Comparison of ENCODE assay signal across 8 mouse cellular contexts in genomic region chr11:35769188-35769745, GRCm38 (mm10). TPM values are rescaled to one million over a fixed set of nuclear protein-coding genes. Genes with fewer than 3 reads are reported as not detected.
DNase-seq lines count a peak whose midpoint lies in the region; ATAC-seq lines count a peak whose summit lies in the region.

Pank3 (plus strand) TSS chr11:35769484.

- no peaks in the 10 kb centered on the region for H3K9me3 ChIP-seq in heart, embryonic 13.5 days
- no peaks in the 10 kb centered on the region for H3K9me3 ChIP-seq in liver, embryonic 12.5 days (replicated peaks)
- H3K9me3 ChIP-seq in stomach, embryonic 15.5 days, result no peaks in the 10 kb centered on the region

- H3K9ac ChIP-seq in heart, embryonic 13.5 days, result peak within 1 kb of the TSS; percentile 97
- peak within 1 kb of the TSS; percentile 84 for H3K9ac ChIP-seq in liver, embryonic 12.5 days
- H3K9ac ChIP-seq in stomach, embryonic 15.5 days, result peak within 1 kb of the TSS; percentile 94

- 0 out of 2 replicates have a peak, but pooled peaks cover 4% of the 10 kb centered on the region for H3K4me1 ChIP-seq in brown adipose tissue, adult 24 weeks (ENCODE audit: control insufficient read depth, insufficient read depth, insufficient read length, low read length)
- peaks cover 19% of the 10 kb centered on the region for H3K4me1 ChIP-seq in heart, embryonic 13.5 days
- peaks cover 33% of the 10 kb centered on the region for H3K4me1 ChIP-seq in liver, embryonic 12.5 days
- H3K4me1 ChIP-seq in stomach, embryonic 15.5 days, result peaks cover 7% of the 10 kb centered on the region; the same call in 1 of the 2 replicates

- peak within 1 kb of the TSS; percentile 80 for H3K27ac ChIP-seq in brown adipose tissue, adult 24 weeks (replicated peaks; ENCODE audit: low read depth, low read length)
- H3K27ac ChIP-seq in heart, embryonic 13.5 days (replicated peaks), result peak within 1 kb of the TSS; percentile 95
- H3K27ac ChIP-seq in liver, embryonic 12.5 days, result peak within 1 kb of the TSS; percentile 91
- peak within 1 kb of the TSS; percentile 94 for H3K27ac ChIP-seq in stomach, embryonic 15.5 days

- peaks cover 4% of the 10 kb centered on the region; the same call in 1 of the 2 replicates for H3K27me3 ChIP-seq in heart, embryonic 13.5 days (replicated peaks)
- 0 out of 2 replicates have a peak, but pooled peaks cover 4% of the 10 kb centered on the region for H3K27me3 ChIP-seq in liver, embryonic 12.5 days (replicated peaks)
- no peaks in the 10 kb centered on the region for H3K27me3 ChIP-seq in stomach, embryonic 15.5 days (replicated peaks)

- peak within 1 kb of the TSS; percentile 83 for H3K4me3 ChIP-seq in brown adipose tissue, adult 24 weeks (ENCODE audit: insufficient read depth, low read depth, low read length)
- H3K4me3 ChIP-seq in heart, embryonic 13.5 days, result peak within 1 kb of the TSS; percentile 97
- peak within 1 kb of the TSS; percentile 82 for H3K4me3 ChIP-seq in liver, embryonic 12.5 days
- peak within 1 kb of the TSS; percentile 87 for H3K4me3 ChIP-seq in stomach, embryonic 15.5 days (replicated peaks)

- WGBS in heart, embryonic 13.5 days, result under 1% methylated on average over 36 of the region's 50 CpGs
- WGBS in liver, embryonic 12.5 days (ENCODE audit: insufficient replicate concordance), result under 1% methylated on average over 50 of the region's 50 CpGs
- under 1% methylated on average over 46 of the region's 50 CpGs for WGBS in stomach, embryonic 15.5 days

- DNase-seq in CD4-positive, CD25-positive, alpha-beta regulatory T cell, adult 2 months (ENCODE audit: low read depth, low spot score), result peak; percentile 98
- DNase-seq in fat pad, adult 2 months (ENCODE audit: extremely low read depth, low read depth, low spot score), result peak; percentile 95
- peak; percentile 97 for DNase-seq in kidney, postnatal 10 days
- peak; percentile 96 to 97 for DNase-seq in natural killer cell, adult 2 months (ENCODE audit: low spot score in 2 of 2)

- H3K4me2 ChIP-seq in heart, embryonic 13.5 days, result peak within 1 kb of the TSS; percentile 95
- peak within 1 kb of the TSS; percentile 90 for H3K4me2 ChIP-seq in liver, embryonic 12.5 days
- H3K4me2 ChIP-seq in stomach, embryonic 15.5 days, result peak within 1 kb of the TSS; percentile 60

- ATAC-seq in heart, embryonic 13.5 days (ENCODE audit: extremely low read depth, insufficient number of reproducible peaks, low FRiP score, low TSS enrichment), result peak; percentile 98
- peak; percentile 98 for ATAC-seq in liver, embryonic 12.5 days
- ATAC-seq in stomach, embryonic 15.5 days (ENCODE audit: insufficient read depth, low FRiP score, low read depth), result peak; percentile 100

- peaks cover 6% of the 10 kb centered on the region; the same call in 1 of the 2 replicates for H3K36me3 ChIP-seq in heart, embryonic 13.5 days
- H3K36me3 ChIP-seq in liver, embryonic 12.5 days, result peaks cover 7% of the 10 kb centered on the region; the same call in 1 of the 2 replicates
- no peaks in the 10 kb centered on the region for H3K36me3 ChIP-seq in stomach, embryonic 15.5 days

RNA-seq across cellular contexts. Expression of gene Pank3, which starts in this region (rescaled TPM):
- polyA plus RNA-seq in brown adipose tissue, adult 24 weeks (2012; ENCODE audit: insufficient read depth, insufficient read length, missing spikeins), result 69.9 and 86.7 TPM in 2 replicates
- polyA plus RNA-seq in heart, embryonic 13.5 days (2015; fragmentation: Nextera tagmentation; extraction: Ambion mirVana), result 8.0 and 8.4 TPM in 2 replicates
- 7.6 and 8.2 TPM in 2 replicates for polyA plus RNA-seq in liver, embryonic 12.5 days (2016; fragmentation: Nextera tagmentation; extraction: Ambion mirVana)
- 16.2 and 17.6 TPM in 2 replicates for polyA plus RNA-seq in stomach, embryonic 15.5 days (2015; fragmentation: Nextera tagmentation; extraction: Ambion mirVana)

Comparison
In these comparisons a context has a peak if more than half of its experiments do, and no peak if none do; other contexts are left out.
1. Peak in every context shown above with its lines: DNase-seq, ATAC-seq, H3K4me3 ChIP-seq and H3K27ac ChIP-seq.